8 mouse cellular contexts compared by ENCODE assay signal in genomic region chr7:67061756-67062155, GRCm38 (mm10).
DNase-seq lines count a peak whose midpoint lies in the region; ATAC-seq and TF ChIP-seq lines count a peak whose summit lies in the region.

No protein-coding gene starts in this region.

- H3K27me3 ChIP-seq in stomach, postnatal 0 days (ENCODE audit: control insufficient read depth, insufficient read depth, low read length): no peaks in the 10 kb centered on the region

- ATAC-seq in stomach, postnatal 0 days (ENCODE audit: low FRiP score, low TSS enrichment): no peak

- H3K9ac ChIP-seq in stomach, postnatal 0 days (ENCODE audit: low read length): no peak overlapping the region

- no peak overlapping the region for H3K4me2 ChIP-seq in stomach, postnatal 0 days (replicated peaks; ENCODE audit: low read depth)

- WGBS in stomach, postnatal 0 days: 80% methylated on average over 9 of the region's 9 CpGs

- intact Hi-C loops in heart, postnatal 25 days (cut with DNase I): no loop called here

- H3K36me3 ChIP-seq in stomach, postnatal 0 days (ENCODE audit: control insufficient read depth, insufficient read depth, low read length): no peaks in the 10 kb centered on the region

- no peaks in the 10 kb centered on the region for H3K4me1 ChIP-seq in stomach, postnatal 0 days (replicated peaks; ENCODE audit: control insufficient read depth, insufficient read depth)

- TF ChIP-seq EP300 in stomach, postnatal 0 days (optimal IDR thresholded peaks at IDR 0.05): no peak

- peak; percentile 76 for DNase-seq in heart, postnatal 4 days
- DNase-seq in heart, postnatal 25 days (ENCODE audit: low spot score): no peak
- DNase-seq in ovary, postnatal 36 days (ENCODE audit: low spot score): peak; percentile 35
- DNase-seq in ovary, postnatal 10 days (ENCODE audit: low spot score): no peak
- peak; percentile 29 for DNase-seq in c-Kit-positive CD71-negative TER-119-negative erythroid progenitor cells, embryonic 14.5 days (ENCODE audit: low read depth)
- DNase-seq in kidney, postnatal 10 days: peak; percentile 64
- peak; percentile 37 for DNase-seq in stomach, postnatal 0 days (ENCODE audit: low spot score)
- DNase-seq in urinary bladder, adult 2 months (ENCODE audit: low spot score): no peak

- no peaks in the 10 kb centered on the region for H3K9me3 ChIP-seq in stomach, postnatal 0 days (ENCODE audit: control insufficient read depth, low read length)

- no peak overlapping the region for H3K4me3 ChIP-seq in stomach, postnatal 0 days (ENCODE audit: low read depth, low read length)

- TF ChIP-seq CTCF in stomach, postnatal 0 days (IDR thresholded peaks at IDR 0.05; ENCODE audit: low read depth): peak; percentile 69

- H3K27ac ChIP-seq in stomach, postnatal 0 days (replicated peaks): no peak overlapping the region

Comparison
In these comparisons a context has a peak if more than half of its experiments do, and no peak if none do; other contexts are left out.
1. DNase-seq: peak in heart, postnatal 4 days (single experiment), ovary, postnatal 36 days (single experiment), c-Kit-positive CD71-negative TER-119-negative erythroid progenitor cells, embryonic 14.5 days (single experiment), kidney, postnatal 10 days (single experiment) and stomach, postnatal 0 days (single experiment); none in heart, postnatal 25 days (single experiment), ovary, postnatal 10 days (single experiment) and urinary bladder, adult 2 months (single experiment).